Mouse (Mus musculus): ENCODE results near the gene Srp72.

Gene Srp72

DNA sequence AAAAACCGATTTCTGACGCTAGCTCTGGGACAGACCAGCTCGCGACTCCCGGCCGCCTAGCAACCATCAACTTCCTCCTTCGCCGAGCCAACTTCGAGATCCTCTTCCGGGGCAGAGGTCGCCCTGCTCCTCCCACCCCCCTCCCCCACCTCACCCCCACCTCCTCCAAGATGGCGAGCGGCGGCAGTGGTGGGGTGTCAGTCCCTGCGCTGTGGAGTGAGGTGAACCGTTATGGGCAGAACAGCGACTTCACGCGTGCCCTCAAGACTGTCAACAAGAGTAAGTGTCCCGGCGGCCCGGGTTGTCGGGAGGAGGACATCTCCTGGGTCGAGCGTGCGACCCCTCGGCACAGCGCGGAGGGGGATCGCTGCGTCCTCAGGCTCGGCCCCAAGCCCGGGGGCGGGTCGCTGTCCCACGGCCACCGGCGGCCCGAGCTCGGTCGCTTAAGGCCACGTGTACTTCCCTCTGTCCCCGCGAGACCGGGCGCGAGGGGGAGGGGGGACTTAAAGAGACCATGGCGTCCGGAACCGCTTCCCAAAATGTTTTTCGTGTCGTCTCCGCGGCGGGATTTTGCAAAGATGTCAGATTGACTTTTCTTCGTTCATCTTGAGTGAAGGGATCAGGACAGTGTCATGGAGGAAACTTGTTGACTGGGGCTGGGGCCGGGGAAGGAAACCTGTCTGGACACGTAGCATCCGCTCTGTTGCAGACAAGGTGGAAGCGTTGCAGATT is at the start of gene Srp72:
Gene Srp72 (plus strand): TSS at position 130 of the 732 bp plus-strand sequence.
- peak; percentile 85 for DNase-seq

DNA sequence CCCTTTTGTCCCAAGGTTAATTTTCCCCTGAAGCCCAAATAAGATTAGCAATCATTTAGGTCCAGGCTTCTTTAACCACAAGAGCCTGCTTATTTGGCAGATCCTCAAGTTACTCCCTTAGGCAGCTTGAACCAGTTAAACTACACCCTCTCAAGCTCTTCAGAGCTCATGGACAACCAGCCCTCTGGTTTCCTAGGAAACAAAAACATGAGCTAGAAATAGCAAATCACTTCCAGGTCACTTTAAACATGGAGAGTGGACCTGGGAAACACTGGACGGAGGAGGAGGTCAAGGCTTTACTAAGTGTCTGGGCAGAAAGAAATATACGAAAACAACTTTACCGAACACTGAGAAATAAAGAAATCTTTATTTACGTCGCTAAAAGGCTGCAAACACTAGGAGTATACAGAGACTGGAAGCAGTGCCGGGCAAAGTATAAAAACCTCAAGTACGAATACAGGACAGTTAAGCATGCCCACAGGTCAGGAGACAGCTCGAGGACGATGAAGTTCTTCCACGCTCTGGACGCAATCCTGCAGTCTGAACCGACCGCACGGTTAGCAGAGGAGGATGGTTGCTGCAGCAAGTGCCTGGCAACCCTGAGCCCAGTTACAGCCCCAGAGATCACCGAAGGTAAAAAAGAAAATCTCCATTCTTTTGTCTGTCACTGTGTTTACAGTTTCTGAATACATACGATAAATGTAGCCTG is 46.2 kb upstream of the Srp72 start:
- DNase-seq, result peak; percentile 28

DNA sequence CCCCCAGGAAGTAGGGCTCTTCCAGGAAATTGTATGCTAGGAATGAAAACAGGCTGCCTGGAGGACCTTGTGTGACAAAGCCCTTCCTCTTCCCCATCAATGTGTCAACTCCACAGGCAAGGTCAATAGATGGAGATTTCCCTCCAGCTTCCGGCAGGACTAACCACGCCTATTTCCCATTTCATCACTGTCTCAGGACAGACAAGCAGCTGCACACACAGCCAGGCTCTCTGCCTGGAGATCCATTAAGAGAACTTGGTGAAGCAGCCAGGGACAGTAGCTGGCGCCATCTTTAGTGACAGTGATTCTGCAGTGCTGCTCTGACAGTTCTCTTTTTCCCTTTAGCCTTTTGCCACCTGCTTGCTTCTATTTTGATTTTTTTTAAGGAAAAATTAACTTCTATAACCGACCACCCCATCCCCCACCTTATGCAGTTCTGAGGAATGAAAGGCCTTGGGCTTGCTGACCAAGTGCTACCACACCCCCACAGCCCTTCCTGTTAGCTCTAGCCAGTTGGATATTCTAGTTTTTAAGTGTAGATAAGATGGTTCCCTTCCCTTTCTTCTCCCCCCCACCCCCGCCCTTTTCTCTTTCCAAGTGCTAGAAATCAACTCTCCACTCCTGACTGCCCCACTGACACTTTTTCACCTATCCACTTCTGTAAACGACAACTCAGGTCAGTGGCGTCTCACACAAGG is 45.2 kb upstream of the Srp72 start:
- no peak for DNase-seq

DNA sequence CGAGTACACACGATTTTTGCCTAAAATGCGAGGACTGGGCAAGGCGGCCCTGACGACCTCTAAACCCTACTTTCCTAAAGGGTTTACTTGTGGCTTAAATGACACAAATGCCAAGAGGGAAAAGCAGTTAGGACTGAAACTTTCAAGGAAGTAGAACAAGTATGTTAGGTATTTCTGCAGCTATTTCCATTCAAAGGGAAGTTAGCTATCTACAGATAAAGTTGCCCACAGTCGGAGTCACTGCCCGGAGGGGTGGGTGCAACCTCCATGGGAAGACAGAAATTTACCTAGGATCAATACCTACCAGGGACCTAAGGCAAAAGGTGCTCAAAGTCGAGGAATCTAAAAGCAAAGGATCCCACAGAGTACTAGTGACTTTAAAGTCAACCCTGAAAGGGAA is 34.8 kb upstream of the Srp72 start:
- no peak for DNase-seq

DNA sequence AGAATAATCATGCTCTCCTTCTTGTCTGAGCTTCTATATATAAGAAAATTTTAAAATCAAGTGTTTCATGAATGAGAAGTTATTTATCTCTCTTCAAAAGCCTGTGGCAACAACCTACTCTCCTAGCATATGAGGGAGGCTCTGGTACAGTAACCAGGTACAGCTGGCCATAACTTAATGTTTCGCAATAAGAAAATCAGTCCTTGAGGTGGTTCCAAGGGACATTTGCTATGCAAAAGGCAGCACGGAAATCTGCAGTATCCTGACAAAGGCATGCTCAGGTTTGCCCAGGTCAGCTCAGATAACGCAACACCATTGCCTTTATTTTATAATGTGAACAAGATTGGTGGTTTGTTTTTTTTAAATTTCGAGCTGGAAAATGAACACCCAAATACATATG is 32.5 kb upstream of the Srp72 start:
- no peak for DNase-seq

DNA sequence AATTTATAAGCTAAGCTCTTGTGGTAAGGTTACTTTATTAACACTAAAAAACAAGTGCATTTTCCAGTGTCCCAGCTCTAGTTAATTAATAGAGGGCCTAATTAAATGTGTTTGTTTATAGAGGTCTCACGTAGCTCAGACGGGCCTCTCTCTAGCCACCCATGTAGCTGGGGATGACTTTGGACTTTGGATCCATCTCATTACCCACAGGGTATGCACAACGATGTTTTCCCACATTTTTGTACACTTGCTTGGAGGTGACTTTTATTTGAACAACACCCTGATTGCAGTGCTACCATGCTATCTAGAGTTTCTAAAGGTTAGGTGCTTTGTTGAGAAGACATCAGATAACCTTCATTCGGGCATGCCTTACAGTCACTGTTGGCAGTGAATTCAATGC is 32.0 kb upstream of the Srp72 start:
- no peak for DNase-seq

DNA sequence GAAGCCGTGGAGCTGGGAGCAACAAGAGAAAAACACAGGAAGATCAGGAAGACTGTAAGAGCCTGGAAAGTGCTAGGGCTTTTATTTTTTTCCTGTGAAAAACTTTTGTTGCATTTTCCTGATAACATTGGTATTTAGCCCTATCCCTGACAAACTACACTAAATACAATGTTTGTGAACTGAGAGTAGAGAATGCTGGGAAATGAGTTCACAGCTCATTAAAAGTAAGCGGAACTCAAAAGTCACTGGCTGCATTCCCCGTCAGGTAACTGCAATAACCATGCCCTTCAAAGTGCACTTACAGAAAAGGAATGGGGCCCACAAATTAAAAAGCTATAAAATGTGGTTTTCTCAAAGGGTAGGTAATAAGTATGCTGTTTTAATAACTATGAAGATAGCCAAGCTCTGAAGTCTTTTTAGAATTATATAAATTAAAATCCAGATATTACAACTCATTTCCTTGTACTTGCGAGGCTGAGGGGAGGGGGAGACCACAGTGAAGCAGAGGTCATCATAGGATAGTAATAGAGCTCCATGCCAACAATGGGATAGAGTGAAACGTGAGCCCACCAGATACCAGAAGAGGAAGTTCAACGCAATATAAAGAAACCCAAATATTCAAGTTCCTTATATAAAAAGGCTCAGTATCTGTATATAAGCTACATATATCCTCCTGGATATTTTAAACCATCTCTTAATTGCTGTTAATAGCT is 29.4 kb upstream of the Srp72 start:
- no peak for DNase-seq

DNA sequence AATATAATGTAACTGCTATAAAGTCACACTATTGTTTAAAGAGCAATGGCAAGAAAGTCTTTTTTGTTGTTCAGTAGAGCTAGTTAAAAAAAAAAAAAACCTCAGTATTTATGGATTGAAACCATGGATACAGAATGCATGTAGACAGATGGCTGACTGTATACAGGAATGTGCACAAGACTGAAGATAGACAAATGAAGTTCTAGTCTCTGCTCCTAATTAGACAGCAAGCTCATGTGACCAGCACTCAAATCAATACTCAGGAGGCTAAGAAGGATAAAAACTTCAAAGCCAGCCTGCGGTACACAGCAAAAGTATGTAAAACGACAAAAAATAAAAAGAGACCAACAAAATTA is 28.8 kb upstream of the Srp72 start:
- DNase-seq, result no peak

DNA sequence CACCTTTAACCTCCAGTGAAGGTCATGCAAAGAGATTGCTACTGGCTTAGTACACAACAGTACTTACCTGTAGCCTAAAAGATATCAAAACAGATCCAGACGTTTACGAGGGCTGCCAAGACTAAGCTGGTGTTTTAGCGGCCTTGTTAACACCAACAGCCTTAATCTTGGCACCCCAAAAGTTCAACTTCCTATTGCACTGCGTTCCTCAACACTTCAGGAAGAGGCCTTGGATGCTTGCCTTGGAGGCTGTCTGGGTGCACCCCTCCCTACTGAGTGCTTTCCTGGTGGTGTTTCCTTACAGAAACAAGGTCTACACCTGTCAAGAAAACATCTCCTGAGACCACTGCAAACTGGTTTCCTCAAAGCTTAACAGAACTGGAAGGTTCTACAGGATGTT is 27.3 kb upstream of the Srp72 start:
- DNase-seq, result no peak

DNA sequence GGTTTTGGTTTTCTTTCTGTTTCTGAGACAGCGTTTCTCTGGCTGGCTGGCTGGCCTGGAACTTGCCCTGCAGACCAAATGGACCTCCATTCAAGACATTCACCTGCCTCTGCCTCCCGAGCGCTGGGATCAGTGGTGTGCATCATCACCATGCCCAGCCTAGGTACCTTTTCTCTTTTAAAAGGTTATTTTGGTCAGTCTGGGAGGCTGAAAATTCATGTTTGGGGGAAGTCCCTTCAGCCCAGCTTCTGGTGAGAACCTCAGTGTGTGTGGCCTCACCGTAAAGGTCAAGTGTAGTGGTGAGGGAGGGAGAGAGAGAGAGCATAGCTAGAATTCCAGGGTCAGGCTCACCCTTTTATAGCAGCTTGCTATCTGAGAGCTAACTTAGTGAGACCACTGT is 26.7 kb upstream of the Srp72 start:
- no peak for DNase-seq

DNA sequence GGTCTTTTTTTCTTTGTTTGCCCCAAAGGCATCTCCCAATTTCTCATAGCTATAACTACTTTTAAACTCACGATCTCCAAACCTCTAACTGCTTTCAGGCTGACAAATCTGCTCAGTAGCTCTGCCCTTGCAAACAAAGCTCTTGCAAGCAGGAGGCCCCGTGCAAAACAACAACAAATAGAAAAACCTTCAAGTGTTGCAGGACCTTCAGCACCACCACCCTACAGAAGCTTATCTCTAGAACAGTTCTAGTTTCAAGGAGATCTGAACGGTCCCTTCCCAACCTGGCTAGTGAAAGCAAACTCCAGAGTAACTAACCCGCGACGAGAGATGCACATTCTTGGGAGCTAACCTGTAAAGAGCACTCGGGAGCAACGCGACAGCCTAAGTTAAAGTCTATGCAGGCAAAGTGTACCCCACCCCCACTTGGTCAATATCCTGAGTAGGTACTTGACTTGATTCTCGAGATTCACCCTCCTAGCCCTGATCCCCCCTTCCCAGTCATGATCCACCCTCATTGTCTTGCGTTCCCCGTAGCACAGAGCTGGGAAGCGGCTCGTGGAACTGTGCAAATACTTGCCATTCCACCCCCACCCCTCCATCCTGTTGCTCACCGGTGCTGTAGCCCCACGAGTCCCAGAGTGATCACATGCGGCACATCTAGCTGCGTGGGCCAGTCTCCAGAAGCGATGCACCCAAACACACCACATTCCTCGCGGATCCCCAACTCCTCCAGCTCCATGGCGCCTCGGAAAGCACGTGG is 24.0 kb upstream of the Srp72 start:
- DNase-seq, result peak; percentile 12

DNA sequence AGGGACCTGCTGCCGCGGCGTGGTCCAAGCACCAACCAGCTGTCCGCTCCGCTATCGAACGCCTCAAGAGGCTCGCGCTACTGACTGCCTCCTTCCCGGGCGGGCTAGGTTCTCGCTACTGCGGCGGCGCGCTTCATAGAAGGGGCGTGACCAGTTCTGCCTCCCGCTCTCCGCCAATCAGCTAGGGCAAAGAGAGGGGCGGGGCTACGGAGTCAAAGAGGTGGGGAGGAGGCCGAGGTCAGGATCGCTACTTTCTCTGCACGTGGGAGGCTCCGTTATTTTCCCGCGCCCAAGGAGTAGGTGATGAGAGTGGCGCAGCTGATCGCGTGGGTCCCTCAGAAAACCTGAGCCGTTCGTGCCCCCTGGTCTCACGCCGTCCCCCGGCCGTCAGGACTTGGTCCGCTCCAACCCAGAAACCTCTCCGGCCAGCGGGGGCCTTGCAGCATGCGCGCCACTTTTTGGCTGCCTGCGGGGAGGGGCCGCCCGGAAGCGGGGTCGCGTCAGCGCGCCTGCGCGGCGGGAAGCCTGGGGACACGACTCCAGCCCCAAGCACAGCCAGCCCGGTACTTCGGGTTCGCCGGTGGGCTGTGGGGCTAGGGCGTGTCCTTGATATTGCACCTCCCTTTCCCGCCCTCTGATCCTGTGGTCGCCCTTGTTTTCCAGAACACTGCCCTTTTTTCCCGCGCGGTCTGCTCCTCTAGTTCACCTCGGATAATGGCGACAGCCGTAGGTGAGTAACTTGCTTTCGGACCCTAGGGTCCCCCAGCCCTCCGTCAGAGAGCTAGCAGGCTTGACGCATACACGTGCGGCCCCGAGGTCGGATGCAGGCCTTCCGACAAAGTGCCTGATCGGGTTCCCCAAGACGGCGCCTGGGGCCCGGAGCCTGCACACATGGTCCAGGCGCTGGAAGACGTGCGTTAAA is 23.1 kb upstream of the Srp72 start, which contains the start of the genes Paics and Ppat:
Gene Paics (plus strand): TSS at position 202 of the 922 bp plus-strand sequence.
Gene Ppat (minus strand): TSS at position 473 of the 922 bp plus-strand sequence.
- peak; percentile 99 for DNase-seq

DNA sequence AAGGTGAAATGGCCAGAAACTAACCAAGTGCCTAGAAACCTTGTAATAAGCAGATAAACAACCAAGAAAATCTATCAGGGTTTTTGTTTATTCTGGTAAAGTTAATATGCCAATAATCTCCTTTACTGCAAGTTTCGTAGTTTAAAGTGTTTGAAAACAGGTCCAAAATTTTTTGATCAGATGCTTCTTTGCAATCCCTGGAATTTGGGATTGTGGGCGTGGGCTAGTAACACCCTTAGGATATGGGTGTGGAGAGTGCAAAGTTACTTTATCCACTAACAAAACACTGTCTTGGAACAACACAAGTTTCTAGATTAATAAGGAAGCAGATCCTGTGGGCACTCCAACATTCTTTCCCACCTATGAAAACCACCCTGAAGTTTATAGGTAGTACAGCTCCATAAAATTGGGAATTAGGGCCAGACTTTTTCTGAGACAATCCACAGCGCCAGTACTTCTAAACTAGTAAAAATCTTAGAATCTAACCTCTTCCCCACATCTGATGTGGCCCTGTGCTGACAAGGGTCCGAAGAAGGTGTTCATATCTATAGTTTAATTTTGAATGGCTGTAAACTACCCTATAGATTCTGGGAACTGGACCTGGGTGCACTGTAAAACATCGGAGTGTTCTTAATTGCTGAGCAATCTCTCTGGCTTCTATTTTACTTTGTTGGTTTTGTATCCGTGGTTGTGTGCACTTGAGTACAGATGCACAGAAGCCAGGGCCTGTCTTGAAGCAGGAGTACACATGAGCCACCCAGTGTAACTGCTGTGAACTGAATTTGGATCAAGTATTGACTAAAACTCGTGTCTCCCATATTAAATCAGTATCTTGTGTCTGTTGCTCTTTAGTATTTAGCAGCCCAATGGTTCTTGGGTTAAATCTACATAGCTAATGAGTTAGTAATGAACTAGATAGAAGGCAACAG is 22.1 kb upstream of the Srp72 start:
- DNase-seq, result no peak

DNA sequence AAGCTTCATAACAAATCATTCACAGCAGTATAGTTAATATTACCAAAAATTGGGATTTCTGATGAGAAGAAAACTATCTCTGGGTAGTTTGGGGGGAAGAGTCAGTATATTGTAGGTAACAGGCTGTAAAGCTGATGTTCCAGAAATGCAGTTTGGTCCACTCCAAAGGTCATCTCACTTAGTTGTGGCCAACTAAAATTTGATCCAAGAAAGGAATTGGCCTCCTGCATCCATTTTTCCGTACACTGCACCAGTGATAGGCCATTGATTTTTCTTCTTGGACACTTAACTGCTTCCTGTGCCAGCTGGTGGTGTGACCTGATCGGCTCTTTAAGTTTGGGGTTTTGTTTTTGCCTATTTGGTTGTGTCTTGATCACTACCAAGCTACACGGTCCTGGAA is 20.7 kb upstream of the Srp72 start:
- no peak for DNase-seq

DNA sequence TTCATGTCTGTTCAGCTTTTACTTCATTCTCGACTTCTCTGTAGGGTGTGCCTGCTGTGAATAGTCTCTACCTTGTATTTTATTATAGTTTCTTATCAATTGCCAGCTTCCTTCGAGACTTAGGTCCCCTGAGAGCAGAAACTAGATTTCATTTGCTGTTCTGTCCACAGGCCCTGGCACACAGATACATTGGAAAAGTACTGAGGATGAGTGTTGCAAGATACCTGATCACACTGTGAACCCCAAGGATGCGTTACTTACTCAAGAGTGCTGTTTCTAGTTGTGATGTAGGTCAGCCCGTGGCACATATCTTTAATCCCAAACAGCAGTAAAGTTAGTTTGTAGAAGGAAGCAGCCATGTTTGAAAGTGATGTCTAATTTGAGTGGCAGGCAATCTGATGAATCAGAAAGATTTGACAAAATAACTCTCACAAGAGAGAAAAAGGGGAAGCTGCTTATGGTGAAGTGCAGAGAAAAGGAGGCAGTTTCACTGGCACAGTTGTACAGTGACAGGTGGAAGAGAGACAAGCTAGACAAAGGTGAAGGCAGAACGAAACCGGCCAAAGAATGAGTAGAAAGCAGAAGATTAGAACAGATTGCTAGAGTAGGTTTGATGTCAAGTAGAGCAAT is 20.1 kb upstream of the Srp72 start:
- no peak for DNase-seq

DNA sequence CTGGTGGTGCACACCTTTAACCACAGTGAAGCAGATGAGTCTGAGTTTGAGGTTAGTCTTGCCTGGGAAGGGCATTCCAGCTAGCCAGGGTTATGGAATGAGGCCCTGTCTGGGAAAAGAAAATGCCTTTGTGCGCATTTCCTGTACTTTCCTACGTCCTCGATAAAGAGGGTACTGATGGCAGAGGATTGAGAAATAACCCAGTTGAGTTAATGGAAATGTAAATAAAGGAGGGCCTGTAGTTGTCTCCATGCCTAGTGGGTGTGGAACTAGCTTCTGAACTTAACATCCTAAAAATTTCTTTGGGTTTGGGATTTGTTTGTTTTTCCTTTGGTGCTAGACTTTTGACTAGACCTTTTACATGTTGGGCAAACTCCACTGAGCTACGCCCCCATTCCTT is 19.0 kb upstream of the Srp72 start:
- DNase-seq, result no peak

DNA sequence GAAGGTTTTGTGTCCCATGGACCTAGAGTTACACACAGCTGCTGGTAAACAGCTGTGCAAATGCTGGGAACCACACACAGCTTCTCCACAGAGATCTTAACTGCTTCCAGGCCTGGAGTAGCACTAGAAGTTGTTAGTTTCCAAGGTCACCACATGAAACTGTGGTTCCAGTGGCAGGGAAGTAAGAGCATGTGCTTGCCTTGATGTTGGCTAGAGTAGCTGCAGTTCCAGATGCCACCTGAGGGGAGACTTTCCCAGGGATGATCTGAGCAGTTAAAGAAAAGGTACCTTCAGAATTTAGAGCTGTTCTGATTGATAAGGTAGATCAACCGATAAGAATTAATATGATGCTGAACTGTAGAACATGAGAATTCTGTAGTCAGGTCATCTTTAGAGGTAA is 16.5 kb upstream of the Srp72 start:
- DNase-seq, result no peak

DNA sequence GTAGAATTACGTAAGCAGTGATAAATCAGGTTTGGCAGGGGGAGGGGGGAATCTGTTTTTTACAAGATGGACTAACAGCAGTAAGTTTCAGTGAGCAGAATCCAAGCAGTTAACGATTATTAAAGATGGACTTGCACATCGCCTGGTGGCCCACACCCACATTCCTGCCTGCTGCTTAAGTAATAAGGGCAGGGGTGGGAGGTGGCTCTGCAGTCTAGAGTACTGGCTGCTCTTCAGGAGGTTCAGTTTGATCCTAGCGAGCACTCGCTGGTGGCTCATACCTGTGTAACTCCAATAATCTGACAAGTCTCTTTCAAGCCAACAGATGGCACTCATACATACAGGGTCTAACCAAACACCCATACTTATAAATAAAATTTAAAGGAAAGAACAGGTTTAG is 14.9 kb upstream of the Srp72 start:
- DNase-seq, result no peak

DNA sequence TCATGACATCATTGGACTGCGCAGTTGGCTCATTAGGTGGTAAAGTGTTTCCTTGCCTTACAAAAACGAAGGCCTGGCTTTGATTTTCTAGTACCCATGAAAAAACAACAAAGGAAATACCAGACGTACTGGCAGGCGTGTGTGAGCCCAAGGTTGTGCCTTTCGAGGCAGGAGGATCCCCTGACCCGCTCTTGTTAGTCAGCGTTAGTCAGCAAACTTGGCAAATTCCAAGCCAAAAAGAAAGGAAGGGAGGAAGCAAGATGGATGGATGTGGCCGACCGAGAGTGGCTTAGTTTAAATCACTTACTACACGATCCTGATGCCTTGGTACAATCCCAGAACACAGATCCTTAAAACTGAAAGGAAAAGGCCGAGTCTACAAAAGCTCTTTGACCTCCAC is 11.9 kb upstream of the Srp72 start:
- no peak for DNase-seq

DNA sequence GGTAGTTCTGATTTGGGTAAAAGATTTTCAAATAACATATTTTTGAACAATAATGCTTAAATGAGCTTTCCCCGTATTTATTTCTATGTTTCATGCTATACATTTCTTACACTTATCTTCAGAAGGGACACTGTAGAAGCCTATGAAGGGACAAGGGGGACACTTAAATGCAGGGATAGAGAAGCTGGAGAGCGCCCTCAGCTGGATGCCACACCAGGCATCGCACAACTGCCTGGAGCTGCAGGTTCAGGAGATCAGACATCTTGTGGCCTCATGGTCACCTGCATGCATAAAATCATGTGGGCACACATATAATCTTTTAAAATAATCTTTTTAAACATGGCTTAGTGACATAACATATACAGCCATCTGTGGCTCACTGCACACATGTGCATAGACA is 9.8 kb upstream of the Srp72 start:
- DNase-seq, result no peak
